Mouse (Mus musculus) ES-Bruce4 (cell line): Measurements from ENCODE around the gene Ddx39.

ENCODE experiments used
- CTCF ChIP-seq: IDR thresholded peaks from one replicate; pipeline ENCODE4 v1.8.1; 2011; ENCODE audit warnings: low read depth, low read length
- POLR2A ChIP-seq: IDR thresholded peaks from one replicate; pipeline ENCODE4 v1.8.1; 2011; ENCODE audit warnings: low read length; ENCODE audit not compliant: insufficient read depth

- TF ChIP-seq CTCF (no peak), POLR2A (no peak)
Measured at GRCm38 (mm10) chr8:83759231-83759759, 44.3 kb downstream of the Ddx39 start.
